Mouse (Mus musculus) A20 (cell line): ENCODE measurements at regions not wholly inside any gene's neighbourhood (a gene's known extent, or its start where the extent isn't known, plus 50 kb on each side); places are given as distances from the start of the nearest gene placed in this dataset.

Source experiments
- DNase-seq: peaks from one replicate; pipeline ENCODE4 v3.0.0-alpha.2; 2011; ENCODE audit warnings: low read depth, low spot score

DNA sequence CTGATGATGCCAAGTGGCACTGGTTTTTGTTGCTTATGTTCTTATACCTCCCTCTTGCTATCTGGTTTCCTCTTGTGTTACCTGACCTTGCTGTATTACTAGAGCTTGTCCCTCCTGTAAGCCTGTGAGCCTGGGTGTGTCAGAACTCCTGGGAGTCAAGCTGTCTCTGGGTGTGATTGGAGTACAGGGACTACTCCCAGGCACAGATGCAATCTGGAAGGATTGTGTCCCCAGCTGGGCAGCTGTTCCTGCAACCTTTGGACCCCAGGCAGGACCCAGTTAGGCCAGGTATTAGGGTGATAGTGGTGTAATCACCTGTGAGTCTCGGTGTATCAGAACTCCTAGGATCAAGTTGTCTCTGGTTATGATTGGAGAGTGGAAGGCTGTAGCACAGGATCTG lies 97.4 kb upstream of the Dock11 start:
- no peak for DNase-seq

DNA sequence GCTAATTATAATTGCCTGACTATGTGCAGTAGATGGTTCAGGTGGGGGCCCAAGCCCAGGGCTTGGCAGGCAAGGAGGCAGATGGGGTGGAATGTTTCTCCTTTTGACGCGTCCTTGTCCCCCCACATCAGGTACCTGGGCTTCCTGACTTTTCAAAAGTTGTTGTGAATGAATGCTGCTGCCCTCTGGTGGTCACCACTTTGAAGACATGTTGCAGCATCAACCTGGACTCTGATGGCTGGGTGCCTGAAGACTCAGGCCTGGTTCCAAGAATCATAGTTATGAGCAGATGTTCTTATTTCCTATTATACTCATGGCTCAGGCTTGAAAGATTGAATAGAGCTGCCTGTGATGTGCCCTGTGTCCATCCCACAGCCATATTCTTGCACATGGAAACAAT lies 75.4 kb upstream of the Dock11 start:
- DNase-seq: peak; percentile 26

DNA sequence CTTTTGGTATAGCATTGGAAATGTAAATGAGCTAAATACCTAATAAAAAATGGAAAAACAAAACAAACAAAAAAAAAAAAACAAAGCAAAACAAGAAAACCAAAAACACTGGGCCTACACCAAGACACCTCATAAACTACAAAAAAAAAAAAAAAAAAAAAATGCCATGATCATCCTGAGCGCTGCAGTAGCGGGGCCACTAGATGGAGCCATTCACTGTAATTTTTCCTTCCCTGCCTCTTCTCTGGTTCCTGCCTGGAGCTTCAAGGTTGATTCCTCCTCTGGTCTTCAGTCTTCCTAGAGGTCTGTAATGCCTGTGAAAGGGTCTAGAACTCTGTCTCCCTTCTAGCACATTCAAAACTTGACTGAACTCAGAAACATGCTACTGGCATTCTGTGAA lies 54.2 kb upstream of the Dock11 start:
- DNase-seq: peak; percentile 17

DNA sequence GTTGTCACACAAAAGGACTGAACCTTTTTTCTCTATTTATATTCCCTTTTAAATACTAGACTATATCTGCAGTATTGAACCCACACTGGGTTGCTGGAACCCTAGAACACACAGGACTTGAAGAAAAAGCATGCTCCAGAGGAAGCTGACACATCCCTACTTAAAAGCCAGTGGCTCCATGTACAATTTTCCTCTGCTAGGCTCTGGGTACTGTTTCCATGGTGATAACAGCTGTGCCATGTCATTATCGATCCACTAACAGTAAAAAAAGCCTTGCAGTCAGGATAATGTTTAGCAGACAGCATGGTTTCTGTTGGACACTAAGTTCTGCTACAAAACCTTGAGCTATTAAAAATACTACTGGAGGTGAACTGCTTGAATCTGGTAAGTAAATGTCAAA lies 50.6 kb upstream of the Dock11 start:
- DNase-seq: no peak
